Mouse (Mus musculus) cerebellum, adult (tissue): ENCODE data around the gene Tnfrsf1b.

ENCODE experiments used
- ATAC-seq: cut with Nextera tagmentation; 2 replicates; pipeline ENCODE4 v1.9.2; 2017; ENCODE audit warnings: mild to moderate bottlenecking, moderate library complexity, mixed read lengths; ENCODE audit not compliant: insufficient number of reproducible peaks, low FRiP score, low TSS enrichment

The Tnfrsf1b gene

GRCm38 (mm10) chr4:145246173-145247011, at the start of gene Tnfrsf1b:
Tnfrsf1b (minus strand) TSS chr4:145246870.
- ATAC-seq = no peak

- ATAC-seq = no peak
Observed at GRCm38 (mm10) chr4:145295589-145296300, 49.1 kb upstream of the Tnfrsf1b start.

- ATAC-seq = no peak
Observed at GRCm38 (mm10) chr4:145294588-145294987, 47.9 kb upstream of the Tnfrsf1b start.

- no peak for ATAC-seq
Observed at GRCm38 (mm10) chr4:145286369-145287120, 39.9 kb upstream of the Tnfrsf1b start.

- ATAC-seq = no peak
Observed at GRCm38 (mm10) chr4:145284675-145285074, 38.0 kb upstream of the Tnfrsf1b start.

- ATAC-seq = no peak
Observed at GRCm38 (mm10) chr4:145283441-145283840, 36.8 kb upstream of the Tnfrsf1b start.

GRCm38 (mm10) chr4:145280966-145281365, 34.3 kb upstream of the Tnfrsf1b start:
- ATAC-seq = no peak

GRCm38 (mm10) chr4:145278724-145279370, 32.2 kb upstream of the Tnfrsf1b start:
- no peak for ATAC-seq

- no peak for ATAC-seq
Observed at GRCm38 (mm10) chr4:145278231-145278630, 31.6 kb upstream of the Tnfrsf1b start.

- ATAC-seq = no peak
Observed at GRCm38 (mm10) chr4:145276368-145277249, 29.9 kb upstream of the Tnfrsf1b start.

- no peak for ATAC-seq
Observed at GRCm38 (mm10) chr4:145274887-145275286, 28.2 kb upstream of the Tnfrsf1b start.

GRCm38 (mm10) chr4:145273923-145274322, 27.3 kb upstream of the Tnfrsf1b start:
- ATAC-seq = no peak

- ATAC-seq = no peak
Observed at GRCm38 (mm10) chr4:145272763-145273162, 26.1 kb upstream of the Tnfrsf1b start.

GRCm38 (mm10) chr4:145271634-145272033, 25.0 kb upstream of the Tnfrsf1b start:
- no peak for ATAC-seq

GRCm38 (mm10) chr4:145270136-145270535, 23.5 kb upstream of the Tnfrsf1b start:
- ATAC-seq = no peak

GRCm38 (mm10) chr4:145267631-145268110, 21.0 kb upstream of the Tnfrsf1b start:
- no peak for ATAC-seq

GRCm38 (mm10) chr4:145266505-145266904, 19.8 kb upstream of the Tnfrsf1b start:
- no peak for ATAC-seq

- ATAC-seq = no peak
Observed at GRCm38 (mm10) chr4:145264761-145265160, 18.1 kb upstream of the Tnfrsf1b start.

GRCm38 (mm10) chr4:145263583-145263982, 16.9 kb upstream of the Tnfrsf1b start:
- ATAC-seq = no peak
